Mouse (Mus musculus) c-Kit-positive CD71-negative TER-119-negative erythroid progenitor cells, embryonic 14.5 days (primary cell): ENCODE results near the gene Tsc22d3.
"Not testable (repeated sequence)": the region's sequence is repeated elsewhere in the genome, so short reads cannot be mapped to it uniquely, and the experiment has no call there.

Experiments
- DNase-seq: peaks from one replicate; pipeline ENCODE4 v3.0.0-alpha.2; 2013; ENCODE audit warnings: low read depth

Gene Tsc22d3

DNA sequence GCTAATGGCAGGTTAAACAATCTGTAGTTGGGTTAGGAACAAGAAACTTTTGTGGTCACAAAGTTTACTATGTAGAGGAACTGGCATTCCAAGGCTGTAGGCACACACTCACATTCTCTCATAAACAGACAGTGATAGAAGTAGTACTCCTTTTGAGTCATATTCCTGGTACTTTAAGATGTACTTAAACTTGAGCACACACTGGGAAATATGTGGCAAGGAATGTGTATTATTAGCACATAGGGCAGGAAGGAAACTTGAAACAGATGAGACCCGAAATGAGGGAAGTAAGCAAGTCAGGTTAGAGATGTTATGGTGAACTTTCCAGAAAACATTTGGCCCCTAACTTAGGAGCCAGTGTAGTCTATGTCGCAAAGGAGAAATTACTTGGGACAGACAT, 34.7 kb downstream of the Tsc22d3 start:
- no peak for DNase-seq

DNA sequence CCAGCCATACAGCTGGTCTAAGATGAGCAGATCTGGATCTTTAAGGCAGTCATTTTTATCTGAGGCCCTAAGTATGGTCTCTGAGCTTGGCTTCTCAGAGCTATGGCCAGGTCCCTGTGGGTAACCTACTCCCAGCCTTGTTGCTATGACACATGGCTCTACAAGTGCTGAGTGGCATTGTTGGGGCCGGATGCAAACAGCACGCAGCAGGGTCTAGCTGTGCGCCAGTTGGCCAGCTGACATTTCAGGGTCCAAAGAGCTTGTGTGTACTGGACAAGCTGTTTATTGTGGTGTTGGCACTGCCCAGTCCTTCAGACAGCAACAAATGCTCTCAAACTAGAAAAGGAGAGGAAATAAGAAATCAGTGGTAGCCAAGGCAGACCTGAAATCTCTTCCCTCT, 35.2 kb downstream of the Tsc22d3 start:
- no peak for DNase-seq

DNA sequence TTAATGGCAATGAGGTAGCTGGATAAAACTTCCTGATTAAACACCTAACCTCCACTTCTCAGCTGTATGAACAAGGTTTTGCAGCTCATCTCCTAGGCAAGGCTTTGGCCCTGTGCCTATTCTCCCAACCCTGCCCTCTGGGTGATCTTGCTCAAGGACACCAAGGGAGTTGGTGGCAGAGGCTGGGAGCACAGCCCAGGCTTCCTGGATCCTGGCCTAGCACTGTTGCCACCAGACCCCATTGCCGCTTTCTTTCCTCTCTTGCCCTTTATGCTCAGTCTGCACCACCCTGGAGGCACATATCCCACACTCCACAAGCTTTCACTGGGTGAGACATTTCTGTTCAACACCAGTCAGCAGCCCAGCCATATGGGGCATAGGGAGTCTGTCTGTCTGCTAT, 35.7 kb downstream of the Tsc22d3 start:
- no peak for DNase-seq

DNA sequence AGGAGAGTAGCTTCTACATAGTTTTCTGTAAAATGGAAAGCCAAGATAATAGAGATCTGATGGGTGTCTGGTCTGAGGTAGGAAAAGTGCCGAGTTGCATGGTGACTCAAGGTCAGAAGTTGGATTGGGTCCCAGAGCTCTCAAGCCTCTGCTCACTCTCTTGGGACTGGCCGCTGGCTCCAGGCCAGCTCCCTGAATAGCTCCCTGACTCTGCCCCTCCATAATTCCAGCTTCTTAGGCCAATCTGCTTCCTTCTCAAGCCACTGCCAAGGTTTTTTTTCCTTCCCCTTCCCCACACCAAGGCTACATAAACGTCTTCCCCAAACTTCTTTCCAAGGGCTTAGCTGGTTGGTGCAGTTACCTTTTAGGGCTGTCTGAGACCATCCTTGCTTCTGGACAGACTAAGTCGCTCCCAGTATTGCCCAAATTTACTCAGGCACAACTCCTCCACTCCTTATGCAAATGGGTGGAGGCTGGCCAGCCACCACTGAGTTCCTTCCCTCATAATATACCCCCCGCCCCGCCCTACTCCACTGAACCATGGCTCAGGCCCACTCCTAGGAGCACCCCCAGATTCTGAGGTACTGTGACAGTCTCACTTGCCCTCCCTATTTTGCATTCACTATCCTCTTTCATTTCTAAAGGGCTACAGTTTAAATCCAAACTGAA, 42.1 kb downstream of the Tsc22d3 start:
- no peak for DNase-seq

DNA sequence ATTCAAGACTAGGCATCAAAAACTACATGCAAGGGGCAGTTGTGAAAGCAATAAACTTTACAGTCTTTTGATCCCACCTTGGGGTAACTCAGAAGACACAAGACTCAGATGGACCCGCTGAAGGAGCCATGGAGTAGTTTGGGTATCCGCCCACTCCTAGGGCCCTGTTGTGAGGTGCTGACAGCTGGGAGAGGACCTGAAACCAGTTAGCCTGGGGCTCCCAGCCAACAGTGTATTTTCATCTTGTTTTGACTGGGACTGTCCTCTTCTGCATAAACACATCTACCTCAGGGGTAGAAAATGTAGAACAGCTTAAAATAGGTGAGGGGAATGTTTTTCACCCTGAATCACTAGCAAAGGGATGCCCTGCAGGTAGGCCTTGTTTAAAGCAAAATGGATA, 44.5 kb downstream of the Tsc22d3 start:
- no peak for DNase-seq

GRCm38 (mm10) chrX:140555423-140555822, 45.0 kb downstream of the Tsc22d3 start:
- no peak for DNase-seq

DNA sequence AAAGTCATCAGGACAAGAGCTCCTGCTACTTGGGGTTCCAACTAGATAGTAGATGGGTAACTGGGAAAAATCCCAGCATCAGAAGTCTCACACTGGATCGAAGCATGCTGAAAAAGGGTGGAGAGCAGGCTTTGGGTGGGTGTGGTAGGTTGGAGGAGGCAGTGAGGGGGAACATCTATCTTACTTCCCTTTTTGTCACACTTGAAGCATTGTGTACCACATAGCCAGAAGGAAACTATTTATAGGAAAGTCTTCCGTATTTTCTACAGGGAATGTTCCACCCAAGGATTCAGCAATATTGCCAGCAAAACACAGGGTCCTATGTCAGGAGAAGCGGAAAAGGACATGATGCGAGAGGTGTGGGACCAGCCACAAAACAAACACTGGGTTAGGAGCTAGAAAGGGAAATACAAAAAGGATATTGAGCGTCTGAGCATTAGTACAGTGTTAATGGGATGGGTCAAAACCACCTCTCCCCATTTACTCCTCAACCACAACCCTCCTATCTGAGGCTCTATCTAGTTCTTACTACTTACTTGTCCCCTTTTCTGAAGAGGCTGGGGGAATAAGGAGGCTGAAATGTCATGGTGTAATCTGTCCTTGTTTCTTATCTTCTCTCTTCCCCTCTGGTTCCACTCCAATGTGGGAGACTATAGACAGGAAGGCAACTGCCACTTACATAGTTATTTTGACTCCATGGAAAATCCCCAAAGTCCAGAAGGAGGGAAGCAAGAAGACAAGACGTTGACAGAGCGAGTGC, 52.6 kb downstream of the Tsc22d3 start:
- no peak for DNase-seq

DNA sequence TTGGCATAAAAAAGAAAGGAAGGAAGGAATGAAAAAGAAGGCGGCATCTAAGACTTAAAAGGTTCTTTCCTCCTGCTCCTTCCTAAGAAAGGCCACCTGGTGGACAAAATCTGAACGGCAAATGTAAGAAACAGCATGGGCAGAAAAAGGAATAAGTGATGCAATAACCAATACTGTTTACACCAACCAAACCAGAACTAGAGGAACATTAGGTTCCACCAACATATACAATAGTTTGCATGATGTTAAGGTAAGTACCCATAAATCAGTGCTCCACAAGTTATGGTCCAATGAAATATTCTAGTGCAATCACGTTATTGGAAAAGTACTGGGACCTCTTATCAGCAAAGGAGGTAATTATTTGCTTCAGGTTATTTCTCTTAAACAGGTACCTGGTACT, 55.7 kb downstream of the Tsc22d3 start:
- peak; percentile 74 for DNase-seq

GRCm38 (mm10) chrX:140542938-140543673, 57.4 kb downstream of the Tsc22d3 start:
- peak; percentile 77 for DNase-seq

DNA sequence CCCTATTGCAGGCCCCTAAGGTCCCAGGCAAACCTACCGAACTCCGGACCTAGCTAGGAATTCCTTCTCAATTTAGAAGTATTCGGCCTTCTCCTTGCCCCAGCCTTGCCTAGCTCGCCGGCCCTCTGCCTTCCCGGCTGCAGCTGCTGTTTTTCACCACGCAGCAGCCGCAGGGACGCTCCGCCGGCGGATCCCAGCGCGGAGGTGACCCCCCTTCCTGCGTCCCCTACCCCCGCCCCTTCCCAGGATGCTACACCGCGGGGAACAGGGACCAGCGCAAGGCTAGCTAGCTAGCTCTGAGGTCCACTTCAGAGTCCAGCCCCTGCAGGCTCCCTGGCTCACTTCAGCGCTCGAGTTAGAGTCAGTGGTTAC, 58.0 kb downstream of the Tsc22d3 start:
- DNase-seq = no peak

DNA sequence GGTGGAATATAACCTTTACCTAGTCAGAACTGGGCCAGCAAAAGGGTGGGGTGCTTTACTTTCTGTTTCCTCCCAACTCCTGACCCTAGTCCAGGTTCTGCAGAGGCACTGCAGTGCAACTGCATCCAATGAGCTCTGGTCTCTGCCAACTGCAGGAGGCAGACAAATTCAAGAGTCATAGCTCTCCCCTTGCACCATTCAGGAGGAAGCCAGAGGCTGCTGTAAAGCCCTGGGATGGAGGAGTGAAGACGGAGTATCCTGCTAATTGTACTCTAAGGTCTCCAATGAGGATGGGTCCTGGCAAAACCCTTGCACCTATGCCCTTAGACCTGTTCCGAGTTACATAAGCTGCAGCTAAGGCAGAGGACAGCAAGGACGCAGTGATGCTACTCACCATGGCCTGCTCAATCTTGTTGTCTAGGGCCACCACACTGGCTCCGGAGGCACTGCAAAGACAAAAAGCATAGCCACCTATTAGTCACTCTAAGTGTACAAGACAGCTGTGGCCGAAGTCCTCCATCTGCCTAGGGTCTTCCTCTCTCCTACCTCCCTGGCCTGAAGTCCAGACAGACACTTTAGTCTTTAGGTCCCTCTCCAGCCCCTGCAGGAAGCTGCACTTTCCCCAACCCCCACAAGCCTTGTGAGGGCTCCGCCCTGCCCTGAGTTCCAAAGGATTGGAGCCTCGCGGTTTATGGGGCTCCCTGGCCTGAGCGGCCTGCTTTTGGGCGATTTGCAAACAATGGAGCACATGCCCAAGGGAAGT, 58.6 kb downstream of the Tsc22d3 start:
- no peak for DNase-seq

DNA sequence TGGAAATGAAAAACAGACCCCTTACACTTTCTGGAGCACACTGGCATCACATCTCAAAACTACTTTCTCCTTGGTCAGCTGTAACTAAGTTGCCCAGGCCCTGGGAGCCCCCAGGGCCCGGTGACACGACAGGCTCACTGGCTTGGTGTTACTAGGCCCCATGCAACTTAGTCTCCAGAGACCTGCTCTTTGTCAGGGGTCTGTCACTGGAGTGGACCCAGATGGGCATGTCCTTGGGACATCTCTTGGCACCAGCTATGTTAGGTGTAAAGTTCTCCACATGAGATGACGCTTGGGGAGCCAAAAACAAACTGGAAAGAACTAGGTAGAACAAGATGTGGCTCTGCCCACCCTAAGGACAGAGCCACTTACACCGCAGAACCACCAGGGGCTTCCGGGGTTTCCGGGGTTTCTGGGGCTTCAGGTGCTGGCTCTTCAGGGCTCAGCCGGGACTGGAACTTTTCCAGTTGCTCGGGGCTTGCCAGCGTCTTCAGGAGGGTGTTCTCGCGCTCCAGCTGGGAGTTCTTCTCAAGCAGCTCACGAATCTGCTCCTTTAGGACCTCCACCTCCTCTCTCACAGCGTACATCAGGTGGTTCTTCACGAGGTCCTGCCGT, 59.9 kb downstream of the Tsc22d3 start:
- no peak for DNase-seq

GRCm38 (mm10) chrX:140539831-140540230, 60.6 kb downstream of the Tsc22d3 start:
- DNase-seq = not testable (repeated sequence)

GRCm38 (mm10) chrX:140539111-140539680, 61.3 kb downstream of the Tsc22d3 start:
- DNase-seq = no peak

- no peak for DNase-seq
These were observed 61.8 kb downstream of the Tsc22d3 start for GRCm38 (mm10) chrX:140538649-140539048.

GRCm38 (mm10) chrX:140537662-140538061, 62.8 kb downstream of the Tsc22d3 start:
- DNase-seq = peak; percentile 65

DNA sequence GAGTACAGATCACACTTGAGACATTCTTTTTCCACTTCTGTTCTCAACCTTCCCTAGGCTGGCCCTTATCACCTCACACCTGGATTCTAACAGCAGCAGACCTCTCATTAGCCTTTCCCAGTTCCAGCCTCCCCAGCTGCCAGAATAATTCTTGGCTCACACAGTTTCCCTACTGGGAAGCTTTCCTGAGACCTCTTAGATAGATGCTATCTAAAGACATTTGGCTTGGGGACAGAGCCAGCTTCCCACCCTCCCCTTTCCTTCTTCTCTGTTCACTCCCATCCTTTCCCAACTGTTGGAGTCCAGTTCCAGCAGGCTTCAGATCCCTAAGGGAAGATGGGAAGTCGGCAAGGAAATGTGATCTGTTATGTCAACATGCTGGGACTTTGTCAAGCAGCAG, 65.0 kb downstream of the Tsc22d3 start:
- DNase-seq = no peak

DNA sequence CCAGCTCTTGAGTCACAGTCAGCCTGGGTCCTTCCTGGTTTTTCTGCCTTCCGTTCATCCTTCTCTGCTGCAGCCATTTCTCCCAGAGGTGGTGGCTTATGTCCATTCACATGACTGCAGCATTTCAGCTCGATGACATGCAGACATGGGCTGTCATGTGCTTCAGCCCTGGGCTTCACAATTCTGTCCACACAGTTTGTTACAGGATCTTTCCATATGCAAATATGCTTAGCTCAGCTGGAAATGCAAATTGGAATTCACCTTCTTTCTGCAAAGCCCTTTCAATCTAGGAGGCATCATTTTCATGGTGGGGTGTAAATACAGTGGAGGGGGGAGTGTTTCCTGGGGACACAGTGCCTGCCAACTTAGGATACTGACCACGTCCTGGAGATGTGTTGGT, 66.2 kb downstream of the Tsc22d3 start:
- no peak for DNase-seq

- no peak for DNase-seq
These were observed 68.1 kb downstream of the Tsc22d3 start for GRCm38 (mm10) chrX:140532325-140532724.

GRCm38 (mm10) chrX:140531356-140531755, 69.1 kb downstream of the Tsc22d3 start:
- DNase-seq = no peak

DNA sequence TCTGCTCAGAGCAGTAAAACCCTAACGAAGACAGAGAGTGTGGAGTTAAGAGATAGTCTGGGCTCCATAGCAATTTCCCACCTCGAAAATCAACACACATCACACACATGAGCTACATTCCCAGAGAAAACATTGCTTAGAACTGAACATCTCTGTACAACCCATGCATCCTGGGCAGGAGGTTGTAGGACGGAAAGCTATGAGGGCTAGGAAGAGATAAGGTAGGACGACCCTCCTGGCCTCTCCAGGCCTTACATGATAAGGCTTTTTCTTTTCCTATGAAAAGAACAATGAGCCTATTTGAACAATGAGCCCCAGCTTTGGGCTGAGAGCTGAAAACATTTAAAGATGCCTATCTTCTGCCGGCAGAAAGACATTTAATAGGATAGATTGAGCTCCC, 69.8 kb downstream of the Tsc22d3 start:
- DNase-seq = no peak
